Mouse (Mus musculus): Measurements from ENCODE around the gene Kremen1. TPM values are rescaled to one million over a fixed set of nuclear protein-coding genes. Genes with fewer than 3 reads are reported as not detected.

Kremen1 gene
- total and polyA plus RNA-seq, 2 experiments from 2014 or later: 2.3 to 11.2 TPM

GRCm38 (mm10) chr11:5215401-5216187 lies 45.8 kb downstream of the Kremen1 start:
- WGBS: 89% methylated on average over 14 of the region's 14 CpGs
- H3K27ac ChIP-seq (ENCODE audit: low read depth, low read length): no peak overlapping the region

GRCm38 (mm10) chr11:5214483-5215040 lies 46.8 kb downstream of the Kremen1 start:
- DNase-seq (ENCODE audit: low spot score) (no peak), ATAC-seq (ENCODE audit: low FRiP score) (no peak)
- H3K4me1 ChIP-seq (ENCODE audit: insufficient read depth, low read length): no peaks in the 10 kb centered on the region
- no peak overlapping the region for H3K4me3 ChIP-seq (ENCODE audit: low read depth, low read length)
- no peaks in the 10 kb centered on the region for H3K27me3 ChIP-seq (ENCODE audit: insufficient read depth, low read length)
- TF ChIP-seq CTCF (IDR thresholded peaks at IDR 0.05): no peak
- no peak overlapping the region for H3K9ac ChIP-seq (replicated peaks; ENCODE audit: low read length, poor library complexity, severe bottlenecking)
- no peak overlapping the region for H3K4me2 ChIP-seq (ENCODE audit: low read depth, low read length, poor library complexity, severe bottlenecking)
- WGBS: 87% methylated on average over 6 of the region's 6 CpGs
- H3K27ac ChIP-seq (ENCODE audit: low read depth, low read length): no peak overlapping the region
- no peaks in the 10 kb centered on the region for H3K9me3 ChIP-seq (ENCODE audit: low read length)
- H3K36me3 ChIP-seq (ENCODE audit: insufficient read depth, low read length): no peaks in the 10 kb centered on the region

More at GRCm38 (mm10) chr11:5215401-5216187, 45.8 kb downstream of the Kremen1 start:
- Histone ChIP-seq H3K9me3 (ENCODE audit: low read length) (no peaks in the 10 kb centered on the region), H3K4me3 (ENCODE audit: low read depth, low read length) (no peak overlapping the region), H3K9ac (replicated peaks; ENCODE audit: low read length, poor library complexity, severe bottlenecking) (no peak overlapping the region), H3K27me3 (ENCODE audit: insufficient read depth, low read length) (no peaks in the 10 kb centered on the region), H3K36me3 (ENCODE audit: insufficient read depth, low read length) (no peaks in the 10 kb centered on the region), H3K4me1 (ENCODE audit: insufficient read depth, low read length) (no peaks in the 10 kb centered on the region), H3K4me2 (ENCODE audit: low read depth, low read length, poor library complexity, severe bottlenecking) (no peak overlapping the region)
- TF ChIP-seq CTCF (IDR thresholded peaks at IDR 0.05): no peak
- DNase-seq (ENCODE audit: low spot score) (no peak), ATAC-seq (ENCODE audit: low FRiP score) (no peak)

DNA sequence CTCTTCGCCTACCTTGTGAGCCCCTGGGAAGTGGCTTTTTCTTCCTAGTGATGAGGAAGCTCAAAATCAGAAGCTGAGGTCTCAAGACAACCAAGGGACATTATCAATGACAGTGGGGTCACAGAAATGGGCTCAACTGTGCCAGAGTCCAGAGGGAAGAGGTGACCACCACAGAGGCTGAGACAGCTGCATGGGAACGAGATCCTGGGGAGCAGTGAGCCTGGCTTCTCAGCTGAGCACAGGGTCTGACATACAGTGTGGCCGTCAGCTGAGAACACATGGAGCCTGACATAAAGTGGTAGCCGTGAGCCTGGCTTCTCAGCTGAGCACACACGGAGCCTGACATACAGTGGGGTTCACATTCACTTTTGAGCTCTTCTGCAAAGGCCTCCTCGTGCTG lies 58.3 kb downstream of the Kremen1 start:
- Histone ChIP-seq H3K4me1 (ENCODE audit: insufficient read depth, low read length) (no peaks in the 10 kb centered on the region), H3K4me2 (ENCODE audit: low read depth, low read length, poor library complexity, severe bottlenecking) (no peak overlapping the region), H3K9me3 (ENCODE audit: low read length) (no peaks in the 10 kb centered on the region), H3K9ac (replicated peaks; ENCODE audit: low read length, poor library complexity, severe bottlenecking) (no peak overlapping the region), H3K27ac (ENCODE audit: low read depth, low read length) (no peak overlapping the region), H3K4me3 (ENCODE audit: low read depth, low read length) (no peak overlapping the region), H3K27me3 (ENCODE audit: insufficient read depth, low read length) (no peaks in the 10 kb centered on the region), H3K36me3 (ENCODE audit: insufficient read depth, low read length) (no peaks in the 10 kb centered on the region)
- TF ChIP-seq CTCF (IDR thresholded peaks at IDR 0.05): no peak
- DNase-seq (ENCODE audit: low spot score) (no peak), ATAC-seq (ENCODE audit: low FRiP score) (no peak)
- 83% methylated on average over 6 of the region's 6 CpGs for WGBS

DNA sequence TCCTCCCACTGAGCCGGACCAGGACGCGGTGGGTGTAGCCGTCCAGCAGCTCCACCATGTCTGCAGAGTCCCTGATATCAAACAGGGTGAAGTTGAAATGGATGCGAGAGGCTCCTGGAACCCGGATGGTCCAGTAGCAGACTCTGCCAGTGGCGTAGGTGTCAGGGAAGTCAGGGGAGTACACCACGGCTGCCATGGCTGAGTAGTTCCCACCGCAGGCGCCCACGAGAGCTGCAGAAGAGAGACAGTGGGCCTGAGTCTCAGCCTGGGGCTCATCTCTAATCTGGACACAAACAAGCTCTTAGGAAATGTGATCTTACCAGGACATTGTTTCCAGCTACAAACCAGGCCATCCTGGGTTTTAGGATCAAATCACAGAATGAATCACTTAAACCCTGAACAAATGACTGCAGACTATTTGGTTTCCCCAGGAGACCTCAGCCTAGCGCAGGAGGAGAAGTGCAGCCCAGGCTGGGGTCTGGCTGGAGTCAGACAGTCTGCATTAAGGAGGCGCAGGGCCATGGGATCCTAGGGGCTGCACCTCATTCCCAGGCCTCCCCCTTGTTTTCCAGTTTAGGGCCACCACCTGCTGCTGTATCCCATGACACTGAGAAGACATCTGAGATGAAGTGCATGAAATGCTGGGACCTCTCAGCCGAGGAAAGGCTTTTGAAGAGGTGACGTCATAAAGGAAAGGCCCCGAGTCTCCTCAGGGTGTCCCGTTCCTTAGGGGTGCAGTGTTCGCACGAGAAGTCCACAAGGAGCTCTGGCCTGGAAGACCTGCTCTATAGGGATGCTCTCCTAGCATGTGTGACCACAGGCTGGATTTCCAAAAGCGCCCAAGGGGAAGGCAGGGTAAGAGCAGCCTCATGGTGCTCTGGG lies 59.3 kb downstream of the Kremen1 start:
- Histone ChIP-seq H3K27me3 (ENCODE audit: insufficient read depth, low read length) (no peaks in the 10 kb centered on the region), H3K4me3 (ENCODE audit: low read depth, low read length) (no peak overlapping the region), H3K36me3 (ENCODE audit: insufficient read depth, low read length) (no peaks in the 10 kb centered on the region), H3K4me2 (ENCODE audit: low read depth, low read length, poor library complexity, severe bottlenecking) (no peak overlapping the region), H3K9me3 (ENCODE audit: low read length) (no peaks in the 10 kb centered on the region), H3K4me1 (ENCODE audit: insufficient read depth, low read length) (no peaks in the 10 kb centered on the region), H3K27ac (ENCODE audit: low read depth, low read length) (no peak overlapping the region), H3K9ac (replicated peaks; ENCODE audit: low read length, poor library complexity, severe bottlenecking) (no peak overlapping the region)
- WGBS: 73% methylated on average over 20 of the region's 20 CpGs
- DNase-seq (ENCODE audit: low spot score) (no peak), ATAC-seq (ENCODE audit: low FRiP score) (no peak)
- TF ChIP-seq CTCF (IDR thresholded peaks at IDR 0.05): no peak

DNA sequence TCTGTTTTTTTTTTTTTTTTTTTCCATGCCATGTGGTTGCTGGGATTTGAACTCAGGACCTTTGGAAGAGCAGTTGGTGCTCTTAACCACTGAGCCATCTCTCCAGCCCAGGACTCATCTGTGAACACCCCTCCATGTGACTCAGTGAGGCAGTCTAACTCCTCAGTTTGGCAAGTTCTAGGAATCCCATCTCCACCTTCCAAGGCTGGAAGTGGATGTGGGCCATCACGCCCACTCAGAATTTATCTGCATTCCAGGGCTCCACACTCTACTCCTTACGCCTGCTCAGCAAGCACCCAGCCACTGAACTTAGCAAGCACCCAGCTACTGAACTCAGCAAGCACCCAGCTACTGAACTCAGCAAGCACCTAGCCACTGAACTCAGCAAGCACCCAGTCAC lies 61.5 kb downstream of the Kremen1 start:
- Histone ChIP-seq H3K27ac (ENCODE audit: low read depth, low read length) (no peak overlapping the region), H3K4me2 (ENCODE audit: low read depth, low read length, poor library complexity, severe bottlenecking) (no peak overlapping the region), H3K4me3 (ENCODE audit: low read depth, low read length) (no peak overlapping the region), H3K36me3 (ENCODE audit: insufficient read depth, low read length) (no peaks in the 10 kb centered on the region), H3K9me3 (ENCODE audit: low read length) (no peaks in the 10 kb centered on the region), H3K9ac (replicated peaks; ENCODE audit: low read length, poor library complexity, severe bottlenecking) (no peak overlapping the region), H3K4me1 (ENCODE audit: insufficient read depth, low read length) (no peaks in the 10 kb centered on the region), H3K27me3 (ENCODE audit: insufficient read depth, low read length) (no peaks in the 10 kb centered on the region)
- no peak for DNase-seq (ENCODE audit: low spot score)
- TF ChIP-seq CTCF (IDR thresholded peaks at IDR 0.05): no peak
- ATAC-seq (ENCODE audit: low FRiP score): no peak
- WGBS: 100% methylated on average over 2 of the region's 2 CpGs

Data from midbrain, postnatal 0 days (tissue).